Mouse (Mus musculus): Measurements from ENCODE around the gene Cpn1. TPM values are rescaled to one million over a fixed set of nuclear protein-coding genes. Genes with fewer than 3 reads are reported as not detected.

Gene Cpn1
- polyA plus RNA-seq, 1 experiment from 2014 or later: 0.32 TPM

GRCm38 (mm10) chr19:43976661-43977060 is 9.7 kb downstream of the Cpn1 start:
- WGBS: 78% methylated on average over 6 of the region's 6 CpGs
- no peaks in the 10 kb centered on the region for H3K36me3 ChIP-seq
- no peaks in the 10 kb centered on the region for H3K27me3 ChIP-seq
- H3K4me3 ChIP-seq: no peak overlapping the region
- no peak for ATAC-seq (ENCODE audit: low FRiP score)
- H3K4me1 ChIP-seq (replicated peaks): no peaks in the 10 kb centered on the region
- no peak overlapping the region for H3K27ac ChIP-seq
- H3K9me3 ChIP-seq: no peaks in the 10 kb centered on the region
- H3K9ac ChIP-seq: no peak overlapping the region
- H3K4me2 ChIP-seq: no peak overlapping the region

GRCm38 (mm10) chr19:43974221-43974620 is 12.1 kb downstream of the Cpn1 start:
- Histone ChIP-seq H3K4me3 (no peak overlapping the region), H3K9ac (no peak overlapping the region), H3K4me1 (replicated peaks) (no peaks in the 10 kb centered on the region), H3K9me3 (no peaks in the 10 kb centered on the region), H3K27ac (no peak overlapping the region), H3K27me3 (no peaks in the 10 kb centered on the region), H3K4me2 (no peak overlapping the region), H3K36me3 (no peaks in the 10 kb centered on the region)
- 89% methylated on average over 6 of the region's 6 CpGs for WGBS
- no peak for ATAC-seq (ENCODE audit: low FRiP score)

- no peak for ATAC-seq (ENCODE audit: low FRiP score)
- H3K27ac ChIP-seq: no peak overlapping the region
- H3K9ac ChIP-seq: no peak overlapping the region
- 91% methylated on average over 9 of the region's 9 CpGs for WGBS
- H3K27me3 ChIP-seq: no peaks in the 10 kb centered on the region
- no peaks in the 10 kb centered on the region for H3K36me3 ChIP-seq
- no peaks in the 10 kb centered on the region for H3K4me1 ChIP-seq (replicated peaks)
- no peak overlapping the region for H3K4me2 ChIP-seq
- no peak overlapping the region for H3K4me3 ChIP-seq
- H3K9me3 ChIP-seq: no peaks in the 10 kb centered on the region
These were observed 12.6 kb downstream of the Cpn1 start for GRCm38 (mm10) chr19:43973711-43974110.

- Histone ChIP-seq H3K36me3 (no peaks in the 10 kb centered on the region), H3K27me3 (no peaks in the 10 kb centered on the region), H3K4me1 (replicated peaks) (no peaks in the 10 kb centered on the region), H3K4me3 (no peak overlapping the region), H3K9ac (no peak overlapping the region), H3K27ac (no peak overlapping the region), H3K4me2 (no peak overlapping the region), H3K9me3 (no peaks in the 10 kb centered on the region)
- 94% methylated on average over 8 of the region's 8 CpGs for WGBS
- no peak for ATAC-seq (ENCODE audit: low FRiP score)
These were observed 14.2 kb downstream of the Cpn1 start for GRCm38 (mm10) chr19:43972129-43972528.

- Histone ChIP-seq H3K36me3 (no peaks in the 10 kb centered on the region), H3K27ac (no peak overlapping the region), H3K4me1 (replicated peaks) (no peaks in the 10 kb centered on the region), H3K9ac (no peak overlapping the region), H3K4me3 (no peak overlapping the region), H3K9me3 (no peaks in the 10 kb centered on the region), H3K4me2 (no peak overlapping the region), H3K27me3 (no peaks in the 10 kb centered on the region)
- WGBS: 38% methylated on average over 6 of the region's 11 CpGs
- ATAC-seq (ENCODE audit: low FRiP score): no peak
These were observed 17.8 kb downstream of the Cpn1 start for GRCm38 (mm10) chr19:43968436-43969026.

GRCm38 (mm10) chr19:43966481-43966880 is 19.9 kb downstream of the Cpn1 start:
- Histone ChIP-seq H3K4me2 (no peak overlapping the region), H3K36me3 (no peaks in the 10 kb centered on the region), H3K9ac (no peak overlapping the region), H3K4me3 (no peak overlapping the region), H3K27ac (no peak overlapping the region), H3K27me3 (no peaks in the 10 kb centered on the region), H3K9me3 (no peaks in the 10 kb centered on the region), H3K4me1 (replicated peaks) (no peaks in the 10 kb centered on the region)
- ATAC-seq (ENCODE audit: low FRiP score): no peak
- 92% methylated on average over 2 of the region's 2 CpGs for WGBS

- ATAC-seq (ENCODE audit: low FRiP score): no peak
- 91% methylated on average over 11 of the region's 11 CpGs for WGBS
These were observed 20.8 kb downstream of the Cpn1 start for GRCm38 (mm10) chr19:43965496-43966085.

GRCm38 (mm10) chr19:43962795-43963194 is 23.6 kb downstream of the Cpn1 start:
- 77% methylated on average over 9 of the region's 9 CpGs for WGBS
- Histone ChIP-seq H3K9ac (no peak overlapping the region), H3K4me2 (no peak overlapping the region), H3K9me3 (no peaks in the 10 kb centered on the region), H3K36me3 (no peaks in the 10 kb centered on the region), H3K4me1 (replicated peaks) (0 out of 2 replicates have a peak, but pooled peaks cover under 1% of the 10 kb centered on the region), H3K27ac (no peak overlapping the region), H3K27me3 (no peaks in the 10 kb centered on the region), H3K4me3 (no peak overlapping the region)
- no peak for ATAC-seq (ENCODE audit: low FRiP score)

More at GRCm38 (mm10) chr19:43965496-43966085, 20.8 kb downstream of the Cpn1 start:
- H3K4me1 ChIP-seq (replicated peaks): no peaks in the 10 kb centered on the region
- no peaks in the 10 kb centered on the region for H3K27me3 ChIP-seq
- no peak overlapping the region for H3K4me2 ChIP-seq
- no peak overlapping the region for H3K4me3 ChIP-seq
- no peaks in the 10 kb centered on the region for H3K9me3 ChIP-seq
- no peak overlapping the region for H3K27ac ChIP-seq
- H3K9ac ChIP-seq: no peak overlapping the region
- H3K36me3 ChIP-seq: no peaks in the 10 kb centered on the region

- WGBS: 81% methylated on average over 2 of the region's 2 CpGs
These were observed 25.2 kb downstream of the Cpn1 start for GRCm38 (mm10) chr19:43961185-43961584.

GRCm38 (mm10) chr19:43960014-43960413 is 26.3 kb downstream of the Cpn1 start:
- Histone ChIP-seq H3K9me3 (no peaks in the 10 kb centered on the region), H3K4me3 (no peak overlapping the region), H3K4me1 (replicated peaks) (peaks cover 5% of the 10 kb centered on the region; the same call in 1 of the 2 replicates), H3K4me2 (no peak overlapping the region), H3K27ac (no peak overlapping the region), H3K36me3 (no peaks in the 10 kb centered on the region), H3K9ac (no peak overlapping the region), H3K27me3 (no peaks in the 10 kb centered on the region)
- WGBS: 93% methylated on average over 11 of the region's 11 CpGs
- ATAC-seq (ENCODE audit: low FRiP score): no peak

More at GRCm38 (mm10) chr19:43961185-43961584, 25.2 kb downstream of the Cpn1 start:
- H3K36me3 ChIP-seq: no peaks in the 10 kb centered on the region
- H3K9me3 ChIP-seq: no peaks in the 10 kb centered on the region
- no peak overlapping the region for H3K27ac ChIP-seq
- H3K27me3 ChIP-seq: no peaks in the 10 kb centered on the region
- H3K4me2 ChIP-seq: no peak overlapping the region
- peaks cover 5% of the 10 kb centered on the region; the same call in 1 of the 2 replicates for H3K4me1 ChIP-seq (replicated peaks)
- no peak overlapping the region for H3K4me3 ChIP-seq
- ATAC-seq (ENCODE audit: low FRiP score): no peak
- no peak overlapping the region for H3K9ac ChIP-seq

GRCm38 (mm10) chr19:43959162-43959561 is 27.2 kb downstream of the Cpn1 start:
- Histone ChIP-seq H3K27me3 (no peaks in the 10 kb centered on the region), H3K27ac (no peak overlapping the region), H3K4me2 (no peak overlapping the region), H3K9me3 (no peaks in the 10 kb centered on the region), H3K36me3 (no peaks in the 10 kb centered on the region), H3K9ac (no peak overlapping the region), H3K4me1 (replicated peaks) (peaks cover 5% of the 10 kb centered on the region; the same call in 1 of the 2 replicates), H3K4me3 (no peak overlapping the region)
- ATAC-seq (ENCODE audit: low FRiP score): no peak
- WGBS: 40% methylated on average over 2 of the region's 2 CpGs

- H3K4me1 ChIP-seq (replicated peaks): peaks cover 5% of the 10 kb centered on the region; the same call in 1 of the 2 replicates
- H3K4me2 ChIP-seq: no peak overlapping the region
- H3K27me3 ChIP-seq: no peaks in the 10 kb centered on the region
- no peak for ATAC-seq (ENCODE audit: low FRiP score)
- no peak overlapping the region for H3K9ac ChIP-seq
- H3K4me3 ChIP-seq: no peak overlapping the region
- 92% methylated on average over 4 of the region's 4 CpGs for WGBS
- H3K27ac ChIP-seq: no peak overlapping the region
- no peaks in the 10 kb centered on the region for H3K36me3 ChIP-seq
- H3K9me3 ChIP-seq: no peaks in the 10 kb centered on the region
These were observed 28.5 kb downstream of the Cpn1 start for GRCm38 (mm10) chr19:43957881-43958280.

- Histone ChIP-seq H3K4me3 (no peak overlapping the region), H3K9ac (no peak overlapping the region), H3K27ac (no peak overlapping the region), H3K4me1 (replicated peaks) (peaks cover 5% of the 10 kb centered on the region; the same call in 1 of the 2 replicates), H3K36me3 (no peaks in the 10 kb centered on the region), H3K27me3 (no peaks in the 10 kb centered on the region), H3K9me3 (no peaks in the 10 kb centered on the region), H3K4me2 (no peak overlapping the region)
- ATAC-seq (ENCODE audit: low FRiP score): no peak
- WGBS: 44% methylated on average over 4 of the region's 4 CpGs
These were observed 29.0 kb downstream of the Cpn1 start for GRCm38 (mm10) chr19:43957402-43957801.
